In the genomic region with DNA sequence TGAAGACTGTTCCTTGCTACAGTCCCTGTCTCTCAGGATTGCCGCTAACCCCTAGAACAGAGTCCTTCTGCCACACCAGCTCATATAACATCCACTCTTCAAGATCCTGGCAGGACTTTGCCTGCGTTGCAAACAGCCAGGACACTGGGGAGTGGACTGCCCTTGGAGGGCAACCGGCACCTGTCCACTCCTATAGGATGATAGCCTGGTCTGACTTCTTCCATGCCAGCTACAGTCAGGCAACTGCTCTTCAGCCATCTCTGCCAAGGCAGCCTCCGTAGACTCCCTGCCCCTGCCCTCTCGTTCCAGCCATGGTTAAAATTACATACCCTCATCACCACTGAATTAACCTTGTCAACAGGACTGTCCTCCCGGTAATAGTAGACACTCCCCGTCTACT, we compare ENCODE assay signal across 23 mouse cellular contexts. TPM values are rescaled to one million over a fixed set of nuclear protein-coding genes. Genes with fewer than 3 reads are reported as not detected.
DNase-seq lines count a peak whose midpoint lies in the region; ATAC-seq lines count a peak whose summit lies in the region.
"Had no signal": no experiment of that assay in that cellular context is flagged by ENCODE, and none has a peak within 500 bp of the region (broad histone marks: within the 10 kb centered on the region; RNA-seq: fewer than 3 reads in every experiment).

No protein-coding gene starts in this region.

- peaks cover 3% of the 10 kb centered on the region; the same call in 1 of the 2 replicates for H3K9me3 ChIP-seq in kidney, embryonic 14.5 days (ENCODE audit: control insufficient read depth, low read length)
- no peaks in the 10 kb centered on the region; the same call in 1 of the 2 replicates for H3K9me3 ChIP-seq in liver, embryonic 11.5 days (ENCODE audit: control insufficient read depth, low read length)
- H3K9me3 ChIP-seq: embryonic facial prominence, embryonic 13.5 days; forebrain, embryonic 13.5 days; heart, embryonic 15.5 days; intestine, embryonic 15.5 days had no signal

- peak; percentile 28 to 34 for DNase-seq in cerebellum, postnatal 10 days
- no peak for DNase-seq in cerebellum, adult 11 months
- no peak for DNase-seq in kidney, adult 8-10 months
- DNase-seq in gastrocnemius, adult 8-10 months (ENCODE audit: low spot score in 2 of 2) = peak; percentile 46 to 75
- DNase-seq in skeletal muscle tissue, adult 2 months (ENCODE audit: low read depth, low spot score) = peak; percentile 68
- DNase-seq in liver, embryonic 11.5 days (ENCODE audit: low spot score) = no peak
- DNase-seq: adrenal gland, postnatal 10 days; cerebellum, adult 8-10 months; cerebellum, postnatal 36 days; forebrain, postnatal 0 days; heart, adult 2 months; heart, postnatal 14 days had no signal

- ATAC-seq in kidney, embryonic 14.5 days (ENCODE audit: low FRiP score, low TSS enrichment) = no peak
- no peak for ATAC-seq in liver, embryonic 11.5 days (replicated peaks; ENCODE audit: low FRiP score)
- ATAC-seq: forebrain, embryonic 13.5 days; forebrain, postnatal 0 days; intestine, embryonic 15.5 days had no signal

- H3K4me3 ChIP-seq in kidney, embryonic 14.5 days (ENCODE audit: low read length) = no peak overlapping the region
- no peak overlapping the region for H3K4me3 ChIP-seq in liver, embryonic 11.5 days (ENCODE audit: low read depth, low read length)
- H3K4me3 ChIP-seq: embryonic facial prominence, embryonic 13.5 days; forebrain, embryonic 13.5 days; heart, adult 2 months; heart, embryonic 15.5 days; intestine, embryonic 15.5 days had no signal

- peaks cover 11% of the 10 kb centered on the region for H3K4me1 ChIP-seq in kidney, embryonic 14.5 days (ENCODE audit: control insufficient read depth, insufficient read depth, low read length)
- H3K4me1 ChIP-seq in liver, embryonic 11.5 days (replicated peaks; ENCODE audit: control insufficient read depth, insufficient read depth, low read length) = peaks cover 9% of the 10 kb centered on the region

- 41% methylated on average over 7 of the region's 7 CpGs for WGBS in kidney, embryonic 14.5 days
- 83% methylated on average over 7 of the region's 7 CpGs for WGBS in liver, embryonic 11.5 days

- no peak overlapping the region for H3K9ac ChIP-seq in kidney, embryonic 14.5 days (ENCODE audit: low read depth, low read length)
- no peak overlapping the region for H3K9ac ChIP-seq in liver, embryonic 11.5 days (ENCODE audit: low read depth, low read length)
- H3K9ac ChIP-seq: embryonic facial prominence, embryonic 13.5 days; forebrain, embryonic 13.5 days; forebrain, postnatal 0 days; heart, embryonic 15.5 days; hindbrain, embryonic 14.5 days; intestine, embryonic 15.5 days had no signal

- no peaks in the 10 kb centered on the region for H3K36me3 ChIP-seq in kidney, embryonic 14.5 days (ENCODE audit: control insufficient read depth, insufficient read depth, low read length)
- no peaks in the 10 kb centered on the region for H3K36me3 ChIP-seq in liver, embryonic 11.5 days (ENCODE audit: control insufficient read depth, insufficient read depth, low read length)
- H3K36me3 ChIP-seq: embryonic facial prominence, embryonic 13.5 days; heart, embryonic 15.5 days; intestine, embryonic 15.5 days had no signal

- H3K27me3 ChIP-seq in kidney, embryonic 14.5 days (ENCODE audit: control insufficient read depth, insufficient read depth, low read length) = no peaks in the 10 kb centered on the region
- H3K27me3 ChIP-seq in liver, embryonic 11.5 days (replicated peaks; ENCODE audit: control insufficient read depth, insufficient read depth, low read length) = no peaks in the 10 kb centered on the region
- H3K27me3 ChIP-seq: embryonic facial prominence, embryonic 13.5 days; forebrain, embryonic 13.5 days; heart, embryonic 15.5 days; intestine, embryonic 15.5 days had no signal

- no peak overlapping the region for H3K4me2 ChIP-seq in kidney, embryonic 14.5 days (replicated peaks; ENCODE audit: low read depth, low read length)
- H3K4me2 ChIP-seq in liver, embryonic 11.5 days = no peak overlapping the region
- H3K4me2 ChIP-seq: embryonic facial prominence, embryonic 13.5 days; forebrain, embryonic 13.5 days; heart, embryonic 11.5 days; heart, embryonic 15.5 days; hindbrain, embryonic 14.5 days; intestine, embryonic 15.5 days had no signal

- H3K27ac ChIP-seq in kidney, embryonic 14.5 days (ENCODE audit: low read depth, low read length) = peak overlapping the region; percentile 15
- no peak overlapping the region for H3K27ac ChIP-seq in liver, embryonic 11.5 days (ENCODE audit: low read depth, low read length)
- H3K27ac ChIP-seq: embryonic facial prominence, embryonic 13.5 days; forebrain, embryonic 13.5 days; heart, adult 2 months; heart, embryonic 15.5 days; hindbrain, embryonic 14.5 days; intestine, embryonic 15.5 days had no signal

RNA-seq across cellular contexts. Expression of a gene that starts 3.5 kb away (rescaled TPM):
- 42.2 and 59.7 TPM in 2 replicates for polyA plus RNA-seq in kidney, embryonic 14.5 days (2014; fragmentation: Nextera tagmentation; extraction: Ambion mirVana)
- total RNA-seq in gastrocnemius, adult 8-10 months (2022) = 100 to 1,000 TPM; 112 to 152 (median 133) TPM
- 59.8 and 65.3 TPM in 2 replicates for polyA plus RNA-seq in liver, embryonic 11.5 days (2014; fragmentation: Nextera tagmentation; extraction: Ambion mirVana)

RNA-seq across cellular contexts. Expression of a gene that starts 3.9 kb away (rescaled TPM):
- polyA plus RNA-seq in kidney, embryonic 14.5 days (2014; fragmentation: Nextera tagmentation; extraction: Ambion mirVana) = 1.6 and 2.4 TPM in 2 replicates
- 1 to 10 TPM; 1.1 to 1.9 (median 1.5) TPM for total RNA-seq in gastrocnemius, adult 8-10 months (2022)
- polyA plus RNA-seq in liver, embryonic 11.5 days (2014; fragmentation: Nextera tagmentation; extraction: Ambion mirVana) = 1.2 TPM in 2 replicates

RNA-seq across cellular contexts. Expression of a gene that starts 3.9 kb away (rescaled TPM):
- polyA plus RNA-seq in kidney, embryonic 14.5 days (2014; fragmentation: Nextera tagmentation; extraction: Ambion mirVana) = not detected in 2 replicates
- total RNA-seq in gastrocnemius, adult 8-10 months (2022) = under 1 TPM in 1 of 4 experiments, not detected in 3; 0.94 TPM
- not detected in 2 replicates for polyA plus RNA-seq in liver, embryonic 11.5 days (2014; fragmentation: Nextera tagmentation; extraction: Ambion mirVana)
- total RNA-seq: heart, postnatal 14 days; hematopoietic stem cell, adult 5-6 weeks; MEL had no signal
- polyA plus RNA-seq: C2C12; embryonic facial prominence, embryonic 13.5 days; forebrain, embryonic 13.5 days; forebrain, postnatal 0 days; gonadal fat pad, adult 2 months; heart, embryonic 11.5 days; heart, embryonic 15.5 days; hindbrain, embryonic 14.5 days; intestine, embryonic 15.5 days had no signal

RNA-seq across cellular contexts. Expression of a gene that starts 44.4 kb away (rescaled TPM):
- 78.8 and 101 TPM in 2 replicates for polyA plus RNA-seq in kidney, embryonic 14.5 days (2014; fragmentation: Nextera tagmentation; extraction: Ambion mirVana)
- 100 to 1,000 TPM; 112 to 210 (median 157) TPM for total RNA-seq in gastrocnemius, adult 8-10 months (2022)
- 88.7 and 97.3 TPM in 2 replicates for polyA plus RNA-seq in liver, embryonic 11.5 days (2014; fragmentation: Nextera tagmentation; extraction: Ambion mirVana)

RNA-seq across cellular contexts. Expression of a gene that starts 46.0 kb away (rescaled TPM):
- 0.08 and 0.09 TPM in 2 replicates for polyA plus RNA-seq in kidney, embryonic 14.5 days (2014; fragmentation: Nextera tagmentation; extraction: Ambion mirVana)
- not detected for total RNA-seq in gastrocnemius, adult 8-10 months (2022)
- polyA plus RNA-seq in liver, embryonic 11.5 days (2014; fragmentation: Nextera tagmentation; extraction: Ambion mirVana) = not detected in 2 replicates
- total RNA-seq: adrenal gland, postnatal 10 days; forebrain, postnatal 0 days; heart, adult 2 months; heart, postnatal 14 days; hematopoietic stem cell, adult 5-6 weeks; MEL had no signal
- polyA plus RNA-seq: C2C12; embryonic facial prominence, embryonic 13.5 days; forebrain, embryonic 13.5 days; forebrain, postnatal 0 days; hindbrain, embryonic 14.5 days had no signal

Comparison
In these comparisons a context has a peak if more than half of its experiments do, and no peak if none do; other contexts are left out.
1. DNase-seq: peak in cerebellum, postnatal 10 days (2 of 2), gastrocnemius, adult 8-10 months (2 of 2) and skeletal muscle tissue, adult 2 months (single experiment); none in cerebellum, adult 11 months (single experiment), kidney, adult 8-10 months (0 of 2) and liver, embryonic 11.5 days (single experiment).